Mouse (Mus musculus) liver, embryonic 13.5 days (tissue): ENCODE data around the gene B4galt7. TPM values are rescaled to one million over a fixed set of nuclear protein-coding genes. Genes with fewer than 3 reads are reported as not detected.
"Not testable (repeated sequence)": the region's sequence is repeated elsewhere in the genome, so short reads cannot be mapped to it uniquely, and the experiment has no call there.

Experiments used
- ATAC-seq: fragments of 200-750 bp; cut with Nextera tagmentation; 2 replicates; pipeline ENCODE4 v1.8.0; 2017; ENCODE audit warnings: low read depth, mild to moderate bottlenecking, moderate number of reproducible peaks, moderate library complexity
- DNase-seq: peaks from one replicate; pipeline ENCODE4 v3.0.0; 2022
- H3K27ac ChIP-seq: fragments of 300-500 bp; sonication (generic); 2 replicates; pipeline ENCODE4 v1.5.1; 2015; ENCODE audit warnings: moderate library complexity, mild to moderate bottlenecking, inconsistent platforms
- H3K27me3 ChIP-seq: fragments of 300-500 bp; sonication (generic); 2 replicates; pipeline ENCODE4 v1.6.1; 2015; ENCODE audit warnings: mild to moderate bottlenecking, inconsistent platforms
- H3K36me3 ChIP-seq: fragments of 300-500 bp; sonication (generic); 2 replicates; pipeline ENCODE4 v1.6.1; 2015; ENCODE audit warnings: mild to moderate bottlenecking, inconsistent platforms
- H3K4me1 ChIP-seq: fragments of 300-500 bp; sonication (generic); replicated peaks from 2 replicates; pipeline ENCODE4 v1.6.1; 2015; ENCODE audit warnings: inconsistent platforms
- H3K4me2 ChIP-seq: fragments of 300-500 bp; sonication (generic); 2 replicates; pipeline ENCODE4 v1.6.1; 2015; ENCODE audit warnings: inconsistent platforms, mild to moderate bottlenecking, moderate library complexity
- H3K4me3 ChIP-seq: fragments of 300-500 bp; sonication (generic); replicated peaks from 2 replicates; pipeline ENCODE4 v1.5.1; 2015; ENCODE audit warnings: mild to moderate bottlenecking, inconsistent platforms
- H3K9ac ChIP-seq: fragments of 300-500 bp; sonication (generic); 2 replicates; pipeline ENCODE4 v1.6.1; 2015; ENCODE audit warnings: mild to moderate bottlenecking, inconsistent platforms
- H3K9me3 ChIP-seq: fragments of 300-500 bp; sonication (generic); replicated peaks from 2 replicates; pipeline ENCODE4 v1.6.1; 2016; ENCODE audit warnings: inconsistent platforms
- WGBS: fragments of 180-500 bp; shearing (Covaris S2); methylation state at CpG from one replicate; pipeline ENCODE4 v1.1.7; 2015; ENCODE audit not compliant: insufficient replicate concordance; 5-methylcytosine and 5-hydroxymethylcytosine counted together
- polyA plus RNA-seq: library from polyadenylated mRNA; unstranded; fragments of >200 nt; fragmentation: Nextera tagmentation; extraction: Ambion mirVana; gene quantifications from 2 replicates; pipeline ENCODE4 v1.2.1, GENCODE M21; 2015

Gene B4galt7
- polyA plus RNA-seq, 1 experiment from 2014 or later: 7.0 TPM

DNA sequence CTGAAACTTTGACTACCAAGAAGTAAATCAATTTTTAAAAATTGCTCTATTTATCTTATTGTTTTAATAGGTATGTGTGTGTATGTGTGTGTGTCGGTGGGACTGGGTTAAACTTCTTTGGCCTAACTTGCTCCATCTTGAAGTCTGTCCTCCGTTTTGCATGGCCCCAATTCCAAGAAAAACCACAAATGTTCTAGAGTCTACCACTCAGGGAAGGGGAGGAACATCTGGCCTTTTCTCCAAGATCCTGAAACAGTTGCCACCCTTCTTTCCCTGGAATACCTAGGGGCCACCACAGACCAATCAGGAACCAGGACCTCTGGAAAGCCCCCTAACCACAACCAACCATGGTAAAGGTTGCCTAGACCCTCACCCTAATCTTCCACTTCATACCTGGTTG, 27.7 kb upstream of the B4galt7 start:
- peak overlapping the region; percentile 36; the same call in 1 of the 2 replicates for H3K9ac ChIP-seq
- H3K4me2 ChIP-seq: peak overlapping the region; percentile 97; the same call in 1 of the 2 replicates
- peaks cover 4% of the 10 kb centered on the region for H3K36me3 ChIP-seq
- no peaks in the 10 kb centered on the region for H3K9me3 ChIP-seq
- no peaks in the 10 kb centered on the region for H3K27me3 ChIP-seq
- ATAC-seq (no peak), DNase-seq (no peak)
- peak overlapping the region; percentile 98; the same call in 1 of the 2 replicates for H3K4me3 ChIP-seq
- no peak overlapping the region for H3K27ac ChIP-seq
- WGBS: 35% methylated on average over 2 of the region's 2 CpGs
- peaks cover 33% of the 10 kb centered on the region for H3K4me1 ChIP-seq

- no peaks in the 10 kb centered on the region for H3K36me3 ChIP-seq
- ATAC-seq: no peak
- H3K4me2 ChIP-seq: no peak within 1 kb of the TSS
- H3K27me3 ChIP-seq: no peaks in the 10 kb centered on the region
- H3K27ac ChIP-seq: no peak within 1 kb of the TSS
- H3K4me1 ChIP-seq: peaks cover 27% of the 10 kb centered on the region
- no peak within 1 kb of the TSS for H3K4me3 ChIP-seq
- WGBS: 91% methylated on average over 2 of the region's 2 CpGs
- H3K9ac ChIP-seq: no peak within 1 kb of the TSS
- DNase-seq: no peak
- no peaks in the 10 kb centered on the region for H3K9me3 ChIP-seq
These were observed 26.3 kb upstream of the B4galt7 start, which contains the start of gene Tmed9 for GRCm38 (mm10) chr13:55573432-55573831. Gene Tmed9 (plus strand): TSS chr13:55573732.

DNA sequence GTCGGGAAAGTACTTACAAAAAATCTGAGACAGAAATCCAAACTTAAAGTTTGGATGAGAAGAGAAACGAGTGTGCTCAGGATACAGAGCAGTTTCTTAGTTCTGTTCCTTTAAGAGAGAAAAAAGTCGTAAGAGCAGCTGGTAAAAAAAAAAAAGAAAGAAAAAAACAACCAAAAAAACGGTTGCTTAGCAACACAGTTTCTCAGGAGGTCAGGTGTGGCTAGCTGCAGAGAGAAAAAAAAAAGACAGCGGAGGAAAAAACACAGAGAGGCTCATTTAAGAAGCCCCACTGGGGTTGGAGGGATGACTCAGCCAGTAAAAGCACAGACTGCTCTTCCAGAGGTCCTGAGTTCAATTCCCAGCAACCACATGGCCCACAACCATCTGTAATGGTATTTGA, 25.4 kb upstream of the B4galt7 start:
- Histone ChIP-seq H3K4me2 (no peak overlapping the region), H3K9me3 (no peaks in the 10 kb centered on the region), H3K4me1 (peaks cover 22% of the 10 kb centered on the region), H3K27ac (no peak overlapping the region), H3K4me3 (no peak overlapping the region), H3K27me3 (no peaks in the 10 kb centered on the region), H3K9ac (no peak overlapping the region), H3K36me3 (no peaks in the 10 kb centered on the region)
- ATAC-seq: no peak
- no peak for DNase-seq
- 66% methylated on average over 5 of the region's 5 CpGs for WGBS

DNA sequence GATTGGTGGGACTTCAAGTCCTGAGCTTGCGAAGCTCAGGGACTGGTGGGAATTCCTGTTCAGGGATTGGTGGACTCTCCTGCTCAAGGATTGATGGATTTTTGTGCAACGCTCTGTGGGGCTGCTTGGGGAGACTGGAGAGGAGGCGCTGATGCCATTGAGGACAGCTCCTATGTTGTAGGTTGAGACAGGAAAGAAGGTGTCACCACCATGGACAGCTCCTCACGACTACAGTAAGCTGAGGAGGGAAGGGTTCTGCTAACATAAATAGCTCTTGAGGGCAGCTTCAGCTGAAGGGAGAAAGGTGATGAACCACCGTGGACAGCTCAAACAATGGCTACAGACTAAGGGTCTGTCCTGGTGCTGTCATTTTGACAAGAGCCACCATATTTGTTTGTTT, 23.8 kb upstream of the B4galt7 start:
- Histone ChIP-seq H3K9me3 (no peaks in the 10 kb centered on the region), H3K4me3 (no peak overlapping the region), H3K36me3 (no peaks in the 10 kb centered on the region), H3K27ac (no peak overlapping the region), H3K4me1 (peaks cover 11% of the 10 kb centered on the region), H3K27me3 (no peaks in the 10 kb centered on the region), H3K4me2 (no peak overlapping the region), H3K9ac (no peak overlapping the region)
- no peak for DNase-seq
- 43% methylated on average over 5 of the region's 5 CpGs for WGBS
- no peak for ATAC-seq

- DNase-seq, H3K4me2 ChIP-seq, H3K27me3 ChIP-seq, H3K4me1 ChIP-seq, H3K9ac ChIP-seq, H3K4me3 ChIP-seq, ATAC-seq, H3K27ac ChIP-seq, H3K9me3 ChIP-seq, H3K36me3 ChIP-seq: not testable (repeated sequence)
- 72% methylated on average over 7 of the region's 7 CpGs for WGBS
These were observed 22.8 kb upstream of the B4galt7 start for GRCm38 (mm10) chr13:55576872-55577271.

GRCm38 (mm10) chr13:55578086-55578485, 21.6 kb upstream of the B4galt7 start:
- Histone ChIP-seq H3K4me3 (no peak overlapping the region), H3K27me3 (peaks cover 5% of the 10 kb centered on the region; the same call in 1 of the 2 replicates), H3K9ac (no peak overlapping the region), H3K36me3 (no peaks in the 10 kb centered on the region), H3K9me3 (no peaks in the 10 kb centered on the region), H3K4me2 (no peak overlapping the region), H3K27ac (no peak overlapping the region), H3K4me1 (no peaks in the 10 kb centered on the region)
- DNase-seq (no peak), ATAC-seq (no peak)
- 56% methylated on average over 4 of the region's 4 CpGs for WGBS

- Histone ChIP-seq H3K4me2 (0 out of 2 replicates have a peak overlapping the region, but pooled peaks have one; percentile 15), H3K9me3 (no peaks in the 10 kb centered on the region), H3K4me1 (peaks cover 26% of the 10 kb centered on the region), H3K27ac (no peak overlapping the region), H3K27me3 (0 out of 2 replicates have a peak, but pooled peaks cover 12% of the 10 kb centered on the region), H3K36me3 (peaks cover 29% of the 10 kb centered on the region), H3K9ac (no peak overlapping the region), H3K4me3 (no peak overlapping the region)
- DNase-seq (no peak), ATAC-seq (peak; percentile 31; the same call in 1 of the 2 replicates)
- WGBS: 71% methylated on average over 4 of the region's 4 CpGs
These were observed 7.7 kb upstream of the B4galt7 start for GRCm38 (mm10) chr13:55591961-55592490.

- Histone ChIP-seq H3K9me3 (no peaks in the 10 kb centered on the region), H3K9ac (peak overlapping the region; percentile 91), H3K4me1 (peaks cover 26% of the 10 kb centered on the region), H3K4me2 (peak overlapping the region; percentile 77), H3K4me3 (peak overlapping the region; percentile 90), H3K36me3 (peaks cover 35% of the 10 kb centered on the region), H3K27me3 (0 out of 2 replicates have a peak, but pooled peaks cover 12% of the 10 kb centered on the region), H3K27ac (peak overlapping the region; percentile 71)
- WGBS: 3% methylated on average over 29 of the region's 29 CpGs
- peak; percentile 97 for ATAC-seq
- DNase-seq: peak; percentile 96
These were observed 7.0 kb upstream of the B4galt7 start for GRCm38 (mm10) chr13:55592512-55593253.

- under 1% methylated on average over 31 of the region's 31 CpGs for WGBS
- H3K27ac ChIP-seq: peak overlapping the region; percentile 71
- H3K4me3 ChIP-seq: peak overlapping the region; percentile 90
- no peaks in the 10 kb centered on the region for H3K9me3 ChIP-seq
- H3K9ac ChIP-seq: peak overlapping the region; percentile 91
- DNase-seq: no peak
- H3K4me2 ChIP-seq: peak overlapping the region; percentile 77
- peaks cover 26% of the 10 kb centered on the region for H3K4me1 ChIP-seq
- H3K36me3 ChIP-seq: peaks cover 39% of the 10 kb centered on the region
- ATAC-seq: peak; percentile 39
- H3K27me3 ChIP-seq: 0 out of 2 replicates have a peak, but pooled peaks cover 12% of the 10 kb centered on the region
These were observed 6.4 kb upstream of the B4galt7 start for GRCm38 (mm10) chr13:55593254-55593747.

DNA sequence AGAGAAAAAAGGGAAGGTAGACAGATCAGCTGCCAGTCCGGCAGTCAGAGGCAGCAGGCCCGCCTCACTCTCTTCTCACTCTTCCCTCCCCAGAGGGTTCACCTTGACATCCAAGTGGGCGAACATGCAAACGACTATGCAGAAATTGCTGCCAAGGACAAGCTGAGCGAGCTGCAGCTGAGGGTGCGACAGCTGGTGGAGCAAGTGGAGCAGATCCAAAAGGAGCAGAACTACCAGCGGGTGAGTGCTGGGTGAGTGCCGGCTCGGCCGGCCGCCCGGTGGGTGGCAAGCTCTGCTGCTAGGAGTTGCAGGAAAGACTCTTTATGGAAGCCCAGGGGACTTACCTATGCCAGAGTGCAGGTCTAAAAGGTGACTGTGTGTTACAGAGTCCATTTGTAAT, 4.3 kb upstream of the B4galt7 start:
- Histone ChIP-seq H3K4me2 (no peak overlapping the region), H3K9me3 (no peaks in the 10 kb centered on the region), H3K36me3 (peaks cover 39% of the 10 kb centered on the region), H3K27me3 (0 out of 2 replicates have a peak, but pooled peaks cover 5% of the 10 kb centered on the region), H3K4me1 (peaks cover 39% of the 10 kb centered on the region), H3K4me3 (no peak overlapping the region), H3K27ac (no peak overlapping the region), H3K9ac (no peak overlapping the region)
- WGBS: 87% methylated on average over 12 of the region's 12 CpGs
- no peak for ATAC-seq
- DNase-seq: no peak

- no peak for ATAC-seq
- Histone ChIP-seq H3K4me2 (no peak overlapping the region), H3K9ac (no peak overlapping the region), H3K27me3 (no peaks in the 10 kb centered on the region), H3K4me1 (peaks cover 43% of the 10 kb centered on the region), H3K4me3 (no peak overlapping the region), H3K36me3 (peaks cover 39% of the 10 kb centered on the region), H3K27ac (no peak overlapping the region), H3K9me3 (no peaks in the 10 kb centered on the region)
- 92% methylated on average over 12 of the region's 12 CpGs for WGBS
- no peak for DNase-seq
These were observed 2.9 kb upstream of the B4galt7 start for GRCm38 (mm10) chr13:55596802-55597201.
